Mouse (Mus musculus) hindbrain, embryonic 14.5 days (tissue): Measurements from ENCODE around the gene Otud3. TPM values are rescaled to one million over a fixed set of nuclear protein-coding genes. Genes with fewer than 3 reads are reported as not detected.

Experiments used
- polyA plus RNA-seq: library from polyadenylated mRNA; unstranded; fragments of >200 nt; fragmentation: Nextera tagmentation; extraction: Ambion mirVana; gene quantifications from 2 replicates; pipeline ENCODE4 v1.2.1, GENCODE M21; 2014

Gene Otud3
- polyA plus RNA-seq, 1 experiment from 2014 or later, result 3.3 TPM

Other genes with a start within 250 kb of the Otud3 start
- gene Pla2g2c, start 189.2 kb downstream of the Otud3 start, polyA plus RNA-seq, result 0.21 and 0.55 TPM in 2 replicates
- 4.6 and 5.5 TPM in 2 replicates for gene Ubxn10, start 176.8 kb downstream of the Otud3 start, polyA plus RNA-seq
- not detected in 2 replicates for gene Pla2g2f, start 156.3 kb downstream of the Otud3 start, polyA plus RNA-seq
- 0.62 and 0.74 TPM in 2 replicates for gene Pla2g2d, start 138.2 kb downstream of the Otud3 start, polyA plus RNA-seq
- 0.29 TPM in 2 replicates for gene Pla2g5, start 50.5 kb downstream of the Otud3 start, polyA plus RNA-seq
- not detected in 2 replicates for gene Gm13030, start 40.0 kb downstream of the Otud3 start, polyA plus RNA-seq
- gene Pla2g2e, start 36.0 kb downstream of the Otud3 start, polyA plus RNA-seq, result not detected in 2 replicates
- gene Rnf186, start 53.2 kb upstream of the Otud3 start, polyA plus RNA-seq, result not detected in 2 replicates
- 0.63 and 1.3 TPM in 2 replicates for gene Tmco4, start 58.9 kb upstream of the Otud3 start, polyA plus RNA-seq
- 0.58 and 0.65 TPM in 2 replicates for gene Htr6, start 161.6 kb upstream of the Otud3 start, polyA plus RNA-seq
- gene Nbl1, start 179.0 kb upstream of the Otud3 start, polyA plus RNA-seq, result 47.8 and 47.9 TPM in 2 replicates
- gene Minos1, start 217.2 kb upstream of the Otud3 start, polyA plus RNA-seq, result 391 and 450 TPM in 2 replicates